8 mouse cellular contexts compared by ENCODE assay signal in the genomic region with DNA sequence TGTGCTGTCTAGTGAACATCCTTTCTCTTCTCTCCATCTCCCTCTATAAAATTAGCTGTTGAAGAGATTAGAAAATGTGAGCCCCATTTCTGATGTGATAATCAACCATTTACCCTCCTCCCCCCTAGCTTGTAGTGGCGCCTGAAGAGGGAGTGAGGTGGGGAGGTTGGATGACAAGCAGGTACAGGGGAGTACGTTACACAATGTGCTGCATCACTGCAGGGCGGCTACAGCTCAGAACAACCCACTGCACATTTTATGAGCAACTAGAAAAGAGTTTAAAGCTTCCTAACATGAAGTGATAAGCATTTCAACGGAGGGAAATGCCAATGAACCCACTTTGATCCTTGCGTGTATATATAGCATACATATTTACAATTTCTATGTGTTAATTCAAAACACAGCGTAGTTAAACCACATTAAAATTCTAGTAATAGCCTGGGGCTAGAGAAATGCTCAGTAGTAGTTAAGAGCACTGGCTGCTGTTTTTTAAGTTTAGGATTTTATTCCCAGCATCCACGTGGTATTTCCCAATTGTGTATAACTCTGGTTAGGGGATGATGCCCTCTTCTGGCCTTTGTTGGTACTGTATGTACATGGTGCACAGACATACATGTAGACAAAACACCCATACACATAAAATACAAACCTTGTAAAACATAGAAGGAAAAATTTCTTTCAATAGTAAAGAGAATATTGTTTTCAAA. TPM values are rescaled to one million over a fixed set of nuclear protein-coding genes. Genes with fewer than 3 reads are reported as not detected.
DNase-seq lines count a peak whose midpoint lies in the region; ATAC-seq and TF ChIP-seq lines count a peak whose summit lies in the region.

No protein-coding gene starts in this region.

- intact Hi-C loops in gastrocnemius, postnatal 36 days (cut with DNase I): loop anchor here (5.0 to 10.0 kb wide), 2 partner anchors 436 to 593 kb away; no protein-coding TSS in a partner anchor

- ATAC-seq in forebrain, postnatal 0 days: peak; percentile 86

- no peak overlapping the region for H3K27ac ChIP-seq in forebrain, postnatal 0 days (ENCODE audit: low read depth, low read length)
- H3K27ac ChIP-seq in midbrain, embryonic 10.5 days (replicated peaks): no peak overlapping the region

- H3K4me1 ChIP-seq in forebrain, postnatal 0 days (ENCODE audit: insufficient read depth): no peaks in the 10 kb centered on the region
- no peaks in the 10 kb centered on the region for H3K4me1 ChIP-seq in midbrain, embryonic 10.5 days

- peak; percentile 87 for TF ChIP-seq CTCF in forebrain, postnatal 0 days (IDR thresholded peaks at IDR 0.05; ENCODE audit: low read depth)

- H3K4me2 ChIP-seq in forebrain, postnatal 0 days (ENCODE audit: low read depth): no peak overlapping the region

- no peak overlapping the region for H3K9ac ChIP-seq in forebrain, postnatal 0 days

- H3K9me3 ChIP-seq in forebrain, postnatal 0 days (ENCODE audit: low read length): no peaks in the 10 kb centered on the region
- H3K9me3 ChIP-seq in midbrain, embryonic 10.5 days (replicated peaks): 0 out of 2 replicates have a peak, but pooled peaks cover 3% of the 10 kb centered on the region

- DNase-seq in gastrocnemius, adult 18-20 months (ENCODE audit: low spot score): peak; percentile 28
- DNase-seq in gastrocnemius, postnatal 36 days: no peak
- DNase-seq in 416B (ENCODE audit: low read depth): peak; percentile 49
- peak; percentile 47 to 53 for DNase-seq in adrenal gland, postnatal 36 days
- DNase-seq in forebrain, postnatal 0 days: peak; percentile 86
- peak; percentile 74 to 77 for DNase-seq in kidney, postnatal 4 days
- DNase-seq in midbrain, embryonic 10.5 days (ENCODE audit: low spot score): peak; percentile 29
- DNase-seq in thymus, postnatal 0 days (ENCODE audit: low spot score): peak; percentile 42

- no peaks in the 10 kb centered on the region for H3K27me3 ChIP-seq in forebrain, postnatal 0 days (ENCODE audit: insufficient read depth, low read length)
- no peaks in the 10 kb centered on the region for H3K27me3 ChIP-seq in midbrain, embryonic 10.5 days (ENCODE audit: low read depth, poor library complexity, severe bottlenecking)

- 65% methylated on average over 7 of the region's 7 CpGs for WGBS in forebrain, postnatal 0 days
- 78% methylated on average over 7 of the region's 7 CpGs for WGBS in midbrain, embryonic 10.5 days

- no peak overlapping the region for H3K4me3 ChIP-seq in forebrain, postnatal 0 days (ENCODE audit: low read depth, low read length)
- H3K4me3 ChIP-seq in midbrain, embryonic 10.5 days: no peak overlapping the region

- H3K36me3 ChIP-seq in forebrain, postnatal 0 days (ENCODE audit: insufficient read depth): no peaks in the 10 kb centered on the region
- no peaks in the 10 kb centered on the region for H3K36me3 ChIP-seq in midbrain, embryonic 10.5 days

RNA-seq across cellular contexts. Expression of gene 1500015O10Rik, which starts 7.6 kb away (rescaled TPM):
- 1 to 10 TPM; 1.5 to 4.0 TPM for total RNA-seq in gastrocnemius, adult 18-20 months (2021)
- total RNA-seq in gastrocnemius, postnatal 36 days (2021): 1 to 10 TPM; 6.4 to 8.4 TPM
- 100 to 1,000 TPM; 187 to 227 TPM for total RNA-seq in adrenal gland, postnatal 36 days (2021)
- 13.2 and 25.4 TPM in 2 replicates for total RNA-seq in forebrain, postnatal 0 days (2014; rRNA removed)
- polyA plus RNA-seq in forebrain, postnatal 0 days (2015; fragmentation: Nextera tagmentation; extraction: Ambion mirVana): 54.0 and 57.9 TPM in 2 replicates
- 0.15 and 0.17 TPM in 2 replicates for polyA plus RNA-seq in midbrain, embryonic 10.5 days (2016; fragmentation: Nextera tagmentation; extraction: Ambion mirVana)
- 1.2 and 1.6 TPM in 2 replicates for polyA plus RNA-seq in thymus, postnatal 0 days (2015; fragmentation: Nextera tagmentation; extraction: Ambion mirVana)

Comparison
In these comparisons a context has a peak if more than half of its experiments do, and no peak if none do; other contexts are left out.
1. DNase-seq: peak in gastrocnemius, adult 18-20 months (single experiment), 416B (single experiment), adrenal gland, postnatal 36 days (2 of 2), forebrain, postnatal 0 days (single experiment), kidney, postnatal 4 days (2 of 2), midbrain, embryonic 10.5 days (single experiment) and thymus, postnatal 0 days (single experiment); none in gastrocnemius, postnatal 36 days (0 of 2).